Mouse (Mus musculus): ENCODE data around the gene Hook1.

DNA sequence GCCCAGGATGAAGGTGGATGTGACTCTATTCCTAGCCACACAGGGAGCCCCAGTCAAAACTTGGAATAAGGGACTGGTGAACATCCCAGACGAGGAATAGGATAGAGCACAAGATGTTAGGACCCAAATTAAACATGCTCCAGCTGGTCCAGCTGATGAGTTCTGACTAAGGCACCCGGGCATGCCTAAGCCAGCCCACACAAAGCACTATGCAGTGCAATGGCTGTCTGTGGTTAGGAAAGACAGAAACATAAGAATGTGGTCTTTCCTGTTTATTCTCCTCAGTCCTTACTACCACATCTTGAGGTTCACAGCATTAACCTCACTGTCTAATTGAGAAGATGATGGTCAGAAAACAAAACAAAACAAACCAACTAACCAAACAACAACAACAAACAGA, 35.7 kb upstream of the Hook1 start:
- no peak for TF ChIP-seq CTCF (conservative IDR thresholded peaks at IDR 0.05; ENCODE audit: insufficient read depth, insufficient read length, low read depth, low read length)
- TF ChIP-seq POLR2A (IDR thresholded peaks at IDR 0.05; ENCODE audit: low read depth, low read length), result no peak
